Mouse (Mus musculus) heart, adult 2 months (tissue): ENCODE data around the gene Ifnk.

Source experiments
- EP300 ChIP-seq: fragments of 200-500 bp; IDR thresholded peaks from 2 replicates; pipeline ENCODE4 v1.6.1; 2011; ENCODE audit warnings: low read depth, low read length, control low read depth; ENCODE audit not compliant: insufficient read depth
- POLR2A ChIP-seq: fragments of 200-500 bp; IDR thresholded peaks from 2 replicates; pipeline ENCODE4 v1.6.1; 2011; ENCODE audit warnings: mild to moderate bottlenecking, low read depth, low read length, control low read depth; ENCODE audit not compliant: insufficient read depth

- no peak for TF ChIP-seq EP300
- TF ChIP-seq POLR2A = no peak
These were observed 16.0 kb downstream of the Ifnk start for GRCm38 (mm10) chr4:35167855-35168254.
